Mouse (Mus musculus) lung, postnatal 0 days (tissue): ENCODE data around the gene Asb2.

Source experiments
- CTCF ChIP-seq: IDR thresholded peaks from 2 replicates; pipeline ENCODE4 v1.5.1; 2016; ENCODE audit warnings: antibody characterized with exemption, mild to moderate bottlenecking
- EP300 ChIP-seq: IDR thresholded peaks from 2 replicates; pipeline ENCODE4 v1.6.1; 2016; ENCODE audit warnings: antibody characterized with exemption, mild to moderate bottlenecking, control low read depth

DNA sequence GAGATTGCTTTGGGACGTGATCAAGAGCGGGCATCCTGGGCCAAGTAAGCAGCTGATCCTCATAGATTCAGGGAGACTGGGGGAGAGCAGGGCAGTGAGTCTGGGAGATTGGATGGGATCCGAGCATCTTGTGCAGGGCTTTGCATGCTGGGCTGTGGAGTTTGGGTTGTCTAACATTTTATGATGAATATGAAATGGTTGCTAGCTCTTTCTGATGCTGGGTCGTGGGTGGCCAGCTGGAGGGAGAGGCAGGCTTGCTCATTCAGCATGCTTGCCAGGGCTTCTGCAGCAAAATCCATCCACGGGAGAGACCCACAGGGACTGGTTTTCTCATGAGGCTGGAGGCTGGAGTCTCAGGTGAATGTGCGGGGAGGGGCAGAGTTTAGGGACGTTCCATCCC is 35.3 kb upstream of the Asb2 start:
- no peak for TF ChIP-seq CTCF
- no peak for TF ChIP-seq EP300
